Mouse (Mus musculus): Measurements from ENCODE around the gene Psg16. TPM values are rescaled to one million over a fixed set of nuclear protein-coding genes. Genes with fewer than 3 reads are reported as not detected.

Gene Psg16
- polyA plus RNA-seq (2014; fragmentation: Nextera tagmentation; extraction: Ambion mirVana): 0.16 and 0.23 TPM in 2 replicates

GRCm38 (mm10) chr7:17073904-17074615 is at the start of gene Psg16:
Gene Psg16, plus strand, starts transcription at chr7:17074040.
- no peaks in the 10 kb centered on the region for H3K4me1 ChIP-seq (ENCODE audit: control insufficient read depth in 2 of 2, insufficient read depth in 2 of 2, low read length in 2 of 2)
- ATAC-seq (ENCODE audit: insufficient number of reproducible peaks, insufficient read depth, low FRiP score, low read depth): no peak
- H3K9me3 ChIP-seq (ENCODE audit: control insufficient read depth, low read length): no peaks in the 10 kb centered on the region
- H3K27ac ChIP-seq (replicated peaks in 1 of 2; ENCODE audit: control insufficient read depth in 1 of 2, insufficient read depth in 1 of 2, low read depth in 2 of 2, low read length in 2 of 2): no peak within 1 kb of the TSS
- no peak within 1 kb of the TSS for H3K9ac ChIP-seq (ENCODE audit: low read length)
- H3K36me3 ChIP-seq (ENCODE audit: control insufficient read depth, insufficient read depth, low read length): no peaks in the 10 kb centered on the region
- WGBS: 65% methylated on average over 23 of the region's 23 CpGs
- H3K27me3 ChIP-seq (ENCODE audit: control insufficient read depth, insufficient read depth, low read length): no peaks in the 10 kb centered on the region
- H3K4me2 ChIP-seq (ENCODE audit: low read length): no peak within 1 kb of the TSS
- H3K4me3 ChIP-seq (ENCODE audit: control insufficient read depth in 1 of 2, insufficient read depth in 1 of 2, low read depth in 1 of 2, low read length in 2 of 2): no peak within 1 kb of the TSS

GRCm38 (mm10) chr7:17024141-17024540 is 49.7 kb upstream of the Psg16 start:
- ATAC-seq (ENCODE audit: insufficient number of reproducible peaks, insufficient read depth, low FRiP score, low read depth): no peak
- Histone ChIP-seq H3K27ac (replicated peaks in 1 of 2; ENCODE audit: control insufficient read depth in 1 of 2, insufficient read depth in 1 of 2, low read depth in 2 of 2, low read length in 2 of 2) (peak overlapping the region; percentile 56 to 65), H3K9me3 (ENCODE audit: control insufficient read depth, low read length) (no peaks in the 10 kb centered on the region), H3K4me2 (ENCODE audit: low read length) (peak overlapping the region; percentile 68), H3K36me3 (ENCODE audit: control insufficient read depth, insufficient read depth, low read length) (peaks cover 42% of the 10 kb centered on the region), H3K9ac (ENCODE audit: low read length) (peak overlapping the region; percentile 51; the same call in 1 of the 2 replicates), H3K4me1 (ENCODE audit: control insufficient read depth in 2 of 2, insufficient read depth in 2 of 2, low read length in 2 of 2) (peaks cover 43 to 46% of the 10 kb centered on the region in 2 experiments), H3K27me3 (ENCODE audit: control insufficient read depth, insufficient read depth, low read length) (no peaks in the 10 kb centered on the region), H3K4me3 (ENCODE audit: control insufficient read depth in 1 of 2, insufficient read depth in 1 of 2, low read depth in 1 of 2, low read length in 2 of 2) (no peak overlapping the region)
- 65% methylated on average over 6 of the region's 6 CpGs for WGBS

GRCm38 (mm10) chr7:17024814-17025504 is 48.9 kb upstream of the Psg16 start:
- 69% methylated on average over 10 of the region's 10 CpGs for WGBS
- ATAC-seq (ENCODE audit: insufficient number of reproducible peaks, insufficient read depth, low FRiP score, low read depth): no peak
- H3K9me3 ChIP-seq (ENCODE audit: control insufficient read depth, low read length): no peaks in the 10 kb centered on the region
- no peaks in the 10 kb centered on the region for H3K27me3 ChIP-seq (ENCODE audit: control insufficient read depth, insufficient read depth, low read length)
- peaks cover 36% of the 10 kb centered on the region for H3K36me3 ChIP-seq (ENCODE audit: control insufficient read depth, insufficient read depth, low read length)
- peak overlapping the region; percentile 56 to 65 for H3K27ac ChIP-seq (replicated peaks in 1 of 2; ENCODE audit: control insufficient read depth in 1 of 2, insufficient read depth in 1 of 2, low read depth in 2 of 2, low read length in 2 of 2)
- H3K9ac ChIP-seq (ENCODE audit: low read length): peak overlapping the region; percentile 51
- H3K4me2 ChIP-seq (ENCODE audit: low read length): peak overlapping the region; percentile 68
- no peak overlapping the region for H3K4me3 ChIP-seq (ENCODE audit: control insufficient read depth in 1 of 2, insufficient read depth in 1 of 2, low read depth in 1 of 2, low read length in 2 of 2)
- H3K4me1 ChIP-seq (ENCODE audit: control insufficient read depth in 2 of 2, insufficient read depth in 2 of 2, low read length in 2 of 2): peaks cover 43 to 46% of the 10 kb centered on the region in 2 experiments

GRCm38 (mm10) chr7:17025505-17025894 is 48.3 kb upstream of the Psg16 start:
- Histone ChIP-seq H3K4me1 (ENCODE audit: control insufficient read depth in 2 of 2, insufficient read depth in 2 of 2, low read length in 2 of 2) (peaks cover 43 to 46% of the 10 kb centered on the region in 2 experiments), H3K4me2 (ENCODE audit: low read length) (peak overlapping the region; percentile 68), H3K27ac (replicated peaks in 1 of 2; ENCODE audit: control insufficient read depth in 1 of 2, insufficient read depth in 1 of 2, low read depth in 2 of 2, low read length in 2 of 2) (peak overlapping the region; percentile 23 to 65; a peak in 2 of 4 replicates), H3K4me3 (ENCODE audit: control insufficient read depth in 1 of 2, insufficient read depth in 1 of 2, low read depth in 1 of 2, low read length in 2 of 2) (no peak overlapping the region), H3K27me3 (ENCODE audit: control insufficient read depth, insufficient read depth, low read length) (no peaks in the 10 kb centered on the region), H3K9ac (ENCODE audit: low read length) (peak overlapping the region; percentile 51; the same call in 1 of the 2 replicates), H3K9me3 (ENCODE audit: control insufficient read depth, low read length) (no peaks in the 10 kb centered on the region), H3K36me3 (ENCODE audit: control insufficient read depth, insufficient read depth, low read length) (peaks cover 31% of the 10 kb centered on the region)
- WGBS: 46% methylated on average over 4 of the region's 4 CpGs
- no peak for ATAC-seq (ENCODE audit: insufficient number of reproducible peaks, insufficient read depth, low FRiP score, low read depth)

GRCm38 (mm10) chr7:17025896-17026622 is 47.8 kb upstream of the Psg16 start:
- Histone ChIP-seq H3K27me3 (ENCODE audit: control insufficient read depth, insufficient read depth, low read length) (no peaks in the 10 kb centered on the region), H3K36me3 (ENCODE audit: control insufficient read depth, insufficient read depth, low read length) (peaks cover 28% of the 10 kb centered on the region), H3K27ac (replicated peaks in 1 of 2; ENCODE audit: control insufficient read depth in 1 of 2, insufficient read depth in 1 of 2, low read depth in 2 of 2, low read length in 2 of 2) (no peak overlapping the region), H3K9me3 (ENCODE audit: control insufficient read depth, low read length) (no peaks in the 10 kb centered on the region), H3K9ac (ENCODE audit: low read length) (peak overlapping the region; percentile 86; the same call in 1 of the 2 replicates), H3K4me2 (ENCODE audit: low read length) (peak overlapping the region; percentile 68), H3K4me3 (ENCODE audit: control insufficient read depth in 1 of 2, insufficient read depth in 1 of 2, low read depth in 1 of 2, low read length in 2 of 2) (peak overlapping the region in 1 of 2 experiments; percentile 83; a peak in 3 of 4 replicates), H3K4me1 (ENCODE audit: control insufficient read depth in 2 of 2, insufficient read depth in 2 of 2, low read length in 2 of 2) (peaks cover 43 to 46% of the 10 kb centered on the region in 2 experiments)
- no peak for ATAC-seq (ENCODE audit: insufficient number of reproducible peaks, insufficient read depth, low FRiP score, low read depth)
- 43% methylated on average over 9 of the region's 9 CpGs for WGBS

- Histone ChIP-seq H3K36me3 (ENCODE audit: control insufficient read depth, insufficient read depth, low read length) (peaks cover 28% of the 10 kb centered on the region), H3K4me3 (ENCODE audit: control insufficient read depth in 1 of 2, insufficient read depth in 1 of 2, low read depth in 1 of 2, low read length in 2 of 2) (peak overlapping the region; percentile 81 to 83), H3K27ac (replicated peaks in 1 of 2; ENCODE audit: control insufficient read depth in 1 of 2, insufficient read depth in 1 of 2, low read depth in 2 of 2, low read length in 2 of 2) (peak overlapping the region; percentile 63 to 91; a peak in 3 of 4 replicates), H3K4me1 (ENCODE audit: control insufficient read depth in 2 of 2, insufficient read depth in 2 of 2, low read length in 2 of 2) (peaks cover 43 to 46% of the 10 kb centered on the region in 2 experiments), H3K9ac (ENCODE audit: low read length) (peak overlapping the region; percentile 86), H3K9me3 (ENCODE audit: control insufficient read depth, low read length) (no peaks in the 10 kb centered on the region), H3K4me2 (ENCODE audit: low read length) (peak overlapping the region; percentile 68), H3K27me3 (ENCODE audit: control insufficient read depth, insufficient read depth, low read length) (no peaks in the 10 kb centered on the region)
- WGBS: 3% methylated on average over 24 of the region's 24 CpGs
- ATAC-seq (ENCODE audit: insufficient number of reproducible peaks, insufficient read depth, low FRiP score, low read depth): peak; percentile 14
Observed at GRCm38 (mm10) chr7:17026710-17027587, 46.9 kb upstream of the Psg16 start.

Measured in heart, embryonic 14.5 days (tissue).